Mouse (Mus musculus) heart, adult 2 months (tissue): ENCODE results near the gene Nckap5. TPM values are rescaled to one million over a fixed set of nuclear protein-coding genes. Genes with fewer than 3 reads are reported as not detected.
"Not testable (repeated sequence)": the region's sequence is repeated elsewhere in the genome, so short reads cannot be mapped to it uniquely, and the experiment has no call there.

Source experiments
- DNase-seq, 2 experiments: peaks; one replicate each; pipeline ENCODE4 v3.0.0; 2021
- H3K27ac ChIP-seq: fragments of 200-600 bp; 2 replicates; pipeline ENCODE4 v1.8.1; 2022
- H3K27me3 ChIP-seq: fragments of 200-500 bp; 2 replicates; pipeline ENCODE4 v1.6.1; 2012; ENCODE audit warnings: mild to moderate bottlenecking, low read length, inconsistent platforms, mixed read lengths; ENCODE audit not compliant: control insufficient read depth, insufficient read depth
- H3K36me3 ChIP-seq: fragments of 200-500 bp; 2 replicates; pipeline ENCODE4 v1.6.1; 2012; ENCODE audit warnings: low read length, inconsistent platforms; ENCODE audit not compliant: control insufficient read depth, insufficient read depth
- H3K4me1 ChIP-seq: fragments of 200-500 bp; 2 replicates; pipeline ENCODE4 v1.6.1; 2011; ENCODE audit warnings: low read length; ENCODE audit not compliant: control insufficient read depth, insufficient read depth
- H3K4me3 ChIP-seq: fragments of 200-600 bp; 2 replicates; pipeline ENCODE4 v1.8.1; 2022
- H3K79me2 ChIP-seq: fragments of 200-500 bp; replicated peaks from 2 replicates; pipeline ENCODE4 v1.6.1; 2012; ENCODE audit warnings: mild to moderate bottlenecking, inconsistent platforms, low read length, moderate library complexity, mixed read lengths; ENCODE audit not compliant: control insufficient read depth, insufficient read depth
- H3K9ac ChIP-seq: fragments of 200-500 bp; 2 replicates; pipeline ENCODE4 v1.6.1; 2012; ENCODE audit warnings: low read depth, mild to moderate bottlenecking, control low read depth, inconsistent platforms, low read length, mixed read lengths
- CTCF ChIP-seq: fragments of 200-600 bp; IDR thresholded peaks from 2 replicates; pipeline ENCODE4 v1.8.1; 2022; ENCODE audit warnings: antibody characterized with exemption, mild to moderate bottlenecking, moderate library complexity
- EP300 ChIP-seq: fragments of 200-500 bp; IDR thresholded peaks from 2 replicates; pipeline ENCODE4 v1.6.1; 2011; ENCODE audit warnings: low read depth, low read length, control low read depth; ENCODE audit not compliant: insufficient read depth
- POLR2A ChIP-seq: fragments of 200-500 bp; IDR thresholded peaks from 2 replicates; pipeline ENCODE4 v1.6.1; 2011; ENCODE audit warnings: mild to moderate bottlenecking, low read depth, low read length, control low read depth; ENCODE audit not compliant: insufficient read depth
- WGBS: fragments of 180-500 bp; shearing (Covaris S2); methylation state at CpG from one replicate; pipeline ENCODE4 v1.1.7; 2018; 5-methylcytosine and 5-hydroxymethylcytosine counted together
- intact Hi-C: fragments of 180-260 bp; cut with DNase I; formaldehyde crosslinking; loops from one replicate; pipeline ENCODE4 v1.15.1; 2025
- polyA plus RNA-seq: library from polyadenylated mRNA; depleted of rRNA; stranded (reverse); fragments of >200 nt; gene quantifications from 2 replicates; pipeline ENCODE4 v1.2.3, GENCODE M21; 2012
- total RNA-seq, 2 experiments: library from RNA; stranded (reverse); gene quantifications; 2 replicates each; pipeline ENCODE4 v1.2.3; 2021

The Nckap5 gene
- total and polyA plus RNA-seq, 3 experiments, result 2.8 to 9.6 (median 6.0) TPM

GRCm38 (mm10) chr1:126123111-126123510 is 707.5 kb downstream of the Nckap5 start:
- intact Hi-C loops, result no loop called here
- H3K36me3 ChIP-seq, result no peaks in the 10 kb centered on the region
- H3K4me1 ChIP-seq, result no peaks in the 10 kb centered on the region
- 64% methylated on average over 5 of the region's 5 CpGs for WGBS
- H3K27ac ChIP-seq, result no peak overlapping the region
- DNase-seq, result no peak
- H3K79me2 ChIP-seq, result no peaks in the 10 kb centered on the region
- H3K27me3 ChIP-seq, result no peaks in the 10 kb centered on the region
- H3K9ac ChIP-seq, result no peak overlapping the region
- no peak overlapping the region for H3K4me3 ChIP-seq
- TF ChIP-seq EP300 (no peak), POLR2A (no peak), CTCF (no peak)

GRCm38 (mm10) chr1:126120506-126120905 is 710.1 kb downstream of the Nckap5 start:
- H3K4me3 ChIP-seq, result no peak overlapping the region
- no peaks in the 10 kb centered on the region for H3K79me2 ChIP-seq
- 86% methylated on average over 8 of the region's 8 CpGs for WGBS
- no peaks in the 10 kb centered on the region for H3K27me3 ChIP-seq
- H3K9ac ChIP-seq, result no peak overlapping the region
- H3K36me3 ChIP-seq, result no peaks in the 10 kb centered on the region
- H3K4me1 ChIP-seq, result no peaks in the 10 kb centered on the region
- intact Hi-C loops, result no loop called here
- H3K27ac ChIP-seq, result no peak overlapping the region
- TF ChIP-seq CTCF (no peak), EP300 (no peak), POLR2A (no peak)
- no peak for DNase-seq

- no peaks in the 10 kb centered on the region for H3K79me2 ChIP-seq
- TF ChIP-seq CTCF (no peak), EP300 (no peak), POLR2A (no peak)
- 80% methylated on average over 3 of the region's 3 CpGs for WGBS
- no peaks in the 10 kb centered on the region for H3K36me3 ChIP-seq
- no peaks in the 10 kb centered on the region for H3K4me1 ChIP-seq
- intact Hi-C loops, result no loop called here
- no peak overlapping the region for H3K4me3 ChIP-seq
- DNase-seq, result no peak
- H3K9ac ChIP-seq, result no peak overlapping the region
- H3K27me3 ChIP-seq, result no peaks in the 10 kb centered on the region
- no peak overlapping the region for H3K27ac ChIP-seq
These were observed 714.6 kb downstream of the Nckap5 start for GRCm38 (mm10) chr1:126116034-126116433.

- no peaks in the 10 kb centered on the region for H3K27me3 ChIP-seq
- no peak for DNase-seq
- H3K4me1 ChIP-seq, result no peaks in the 10 kb centered on the region
- no peak for TF ChIP-seq CTCF
- 90% methylated on average over 3 of the region's 3 CpGs for WGBS
- intact Hi-C loops, result no loop called here
- no peaks in the 10 kb centered on the region for H3K36me3 ChIP-seq
- H3K9ac ChIP-seq, result no peak overlapping the region
- no peak overlapping the region for H3K27ac ChIP-seq
- no peak overlapping the region for H3K4me3 ChIP-seq
- H3K79me2 ChIP-seq, result no peaks in the 10 kb centered on the region
These were observed 724.8 kb downstream of the Nckap5 start for GRCm38 (mm10) chr1:126105673-126106256.

- H3K27ac ChIP-seq, result no peak overlapping the region
- no peak for DNase-seq
- no peak overlapping the region for H3K9ac ChIP-seq
- no peaks in the 10 kb centered on the region for H3K4me1 ChIP-seq
- no peak overlapping the region for H3K4me3 ChIP-seq
- H3K79me2 ChIP-seq, result no peaks in the 10 kb centered on the region
- H3K27me3 ChIP-seq, result no peaks in the 10 kb centered on the region
- H3K36me3 ChIP-seq, result no peaks in the 10 kb centered on the region
- intact Hi-C loops, result no loop called here
- 80% methylated on average over 4 of the region's 4 CpGs for WGBS
- TF ChIP-seq POLR2A (no peak), CTCF (no peak), EP300 (no peak)
These were observed 736.3 kb downstream of the Nckap5 start for GRCm38 (mm10) chr1:126094346-126094745.

GRCm38 (mm10) chr1:126091979-126092378 is 738.6 kb downstream of the Nckap5 start:
- DNase-seq, H3K27ac ChIP-seq, H3K36me3 ChIP-seq, H3K27me3 ChIP-seq, H3K4me1 ChIP-seq, H3K79me2 ChIP-seq, intact Hi-C loops, H3K9ac ChIP-seq, H3K4me3 ChIP-seq: not testable (repeated sequence)
- WGBS, result 95% methylated on average over 2 of the region's 2 CpGs
